Mouse (Mus musculus): ENCODE measurements around the gene Cox7b2. TPM values are rescaled to one million over a fixed set of nuclear protein-coding genes. Genes with fewer than 3 reads are reported as not detected.
A peak's percentile ranks its signal among the peaks of the same experiment; 100 is the strongest.
"Not testable (repeated sequence)": the region's sequence is repeated elsewhere in the genome, so short reads cannot be mapped to it uniquely, and the experiment has no call there.

The Cox7b2 gene
- not detected for total RNA-seq (2021)

- intact Hi-C loops (cut with DNase I) = loop anchor here (5.0 kb wide), 1 partner anchor 154 kb away; no protein-coding TSS in a partner anchor
- DNase-seq = no peak
These were observed at the start of gene Cox7b2 for GRCm38 (mm10) chr5:71548079-71548478. Cox7b2 (minus strand) TSS chr5:71548205.

- intact Hi-C loops (cut with DNase I) = no loop called here
- no peak for DNase-seq
These were observed 47.3 kb upstream of the Cox7b2 start for GRCm38 (mm10) chr5:71595321-71595720.

DNA sequence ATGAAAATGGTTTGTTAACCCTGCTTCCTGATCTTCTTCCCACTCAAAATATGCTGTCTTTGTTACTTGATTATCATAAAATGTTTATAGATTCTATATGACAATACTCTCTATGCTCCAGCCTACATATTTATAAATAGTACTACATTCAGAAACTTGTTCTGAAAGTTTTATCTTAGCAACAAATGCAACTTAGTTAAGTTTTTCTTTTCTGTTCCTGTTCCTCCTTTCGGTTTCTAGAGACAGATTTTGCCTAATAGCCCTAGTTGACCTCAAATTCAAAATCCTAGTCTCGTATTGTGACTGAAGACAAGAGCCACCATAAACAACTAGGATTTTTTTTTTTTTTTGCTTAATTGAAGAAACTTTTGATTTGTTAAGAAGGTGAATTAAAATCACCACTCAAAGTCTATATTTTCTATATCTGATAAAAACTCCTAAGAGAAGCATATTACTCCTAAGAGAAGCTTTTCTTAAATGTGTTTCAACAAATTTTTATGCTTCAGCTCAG is 45.8 kb upstream of the Cox7b2 start:
- DNase-seq = no peak
- intact Hi-C loops (cut with DNase I) = no loop called here

GRCm38 (mm10) chr5:71571646-71572237 is 23.7 kb upstream of the Cox7b2 start:
- DNase-seq = no peak
- intact Hi-C loops (cut with DNase I) = no loop called here

- intact Hi-C loops (cut with DNase I) = loop anchor here (5.0 kb wide), 1 partner anchor 157 kb away; no protein-coding TSS in a partner anchor
- DNase-seq = no peak
These were observed 2.5 kb downstream of the Cox7b2 start for GRCm38 (mm10) chr5:71545554-71545953.

GRCm38 (mm10) chr5:71525486-71525885 is 22.5 kb downstream of the Cox7b2 start:
- intact Hi-C loops (cut with DNase I); DNase-seq: not testable (repeated sequence)

DNA sequence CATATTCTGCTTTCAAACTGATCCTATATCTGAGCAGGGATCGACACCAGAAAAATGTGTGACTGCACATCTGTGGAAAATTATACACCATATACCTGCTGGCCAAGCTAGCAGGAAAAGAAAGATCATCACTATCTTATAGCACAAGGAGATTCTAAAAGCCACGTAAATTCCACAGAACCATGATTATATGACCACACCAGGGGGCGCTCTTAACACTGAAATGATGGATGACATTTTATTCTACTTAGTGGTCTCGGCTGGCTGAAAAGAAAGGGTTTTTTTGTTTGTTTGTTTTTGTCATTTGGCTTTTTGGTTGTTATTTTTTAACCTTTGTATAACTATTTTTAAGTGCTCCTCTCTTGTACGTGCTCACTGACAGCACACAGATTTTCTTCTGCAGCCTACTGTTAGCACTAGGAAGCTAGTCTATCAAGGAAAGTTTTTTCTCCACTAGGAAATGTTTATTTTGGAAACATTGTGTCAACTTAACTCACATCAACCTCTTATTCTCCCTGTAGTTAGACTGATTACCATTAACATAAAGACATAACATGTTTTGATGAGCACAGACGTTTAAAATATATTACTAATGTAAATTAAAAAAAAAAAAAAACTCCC is 45.8 kb downstream of the Cox7b2 start:
- intact Hi-C loops (cut with DNase I) = loop anchor here (2.0 to 10.0 kb wide), 3 partner anchors 203 to 765 kb away; no protein-coding TSS in a partner anchor
- DNase-seq = peak; percentile 19 to 44

GRCm38 (mm10) chr5:71495621-71496020 is 52.4 kb downstream of the Cox7b2 start:
- intact Hi-C loops (cut with DNase I) = no loop called here
- DNase-seq = no peak

GRCm38 (mm10) chr5:71456957-71457356 is 91.0 kb downstream of the Cox7b2 start:
- DNase-seq = no peak
- intact Hi-C loops (cut with DNase I) = no loop called here

DNA sequence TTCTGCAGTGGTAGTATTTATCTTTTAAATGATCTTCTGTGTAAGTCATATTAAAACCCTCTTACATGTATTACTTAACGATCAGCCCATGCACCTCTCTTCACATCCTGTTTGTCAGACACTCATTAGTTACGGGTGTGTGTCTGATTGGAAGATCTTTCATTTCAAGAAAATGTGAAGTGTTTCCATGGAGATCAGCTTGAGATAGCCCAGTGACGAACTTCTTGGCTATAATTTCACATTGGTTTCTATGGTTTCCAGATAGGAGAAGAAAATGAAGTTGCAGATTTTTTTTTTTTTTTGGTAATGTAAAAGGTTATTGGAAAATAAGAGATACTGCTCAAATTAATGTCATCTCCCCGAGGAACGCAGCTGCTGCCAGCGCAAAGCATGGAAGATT is 107.8 kb downstream of the Cox7b2 start:
- intact Hi-C loops (cut with DNase I) = no loop called here
- no peak for DNase-seq

Other genes with a start within 250 kb of the Cox7b2 start
- under 1 TPM; 0.03 to 0.06 TPM for gene Gabrb1, start 109.9 kb upstream of the Cox7b2 start, total RNA-seq (2021)
- not detected for gene Gabra4, start 110.1 kb upstream of the Cox7b2 start, total RNA-seq (2021)

All from heart, postnatal 36 days (tissue).